Mouse (Mus musculus) right cerebral cortex, adult 2 months (tissue): ENCODE results near the gene BC030500.
A peak's percentile ranks its signal among the peaks of the same experiment; 100 is the strongest.

Source experiments
- DNase-seq, 2 experiments: peaks; one replicate each; pipeline ENCODE4 v3.0.0; 2021 to 2022; ENCODE audit warnings: low spot score in 2 of 2

The BC030500 gene

DNA sequence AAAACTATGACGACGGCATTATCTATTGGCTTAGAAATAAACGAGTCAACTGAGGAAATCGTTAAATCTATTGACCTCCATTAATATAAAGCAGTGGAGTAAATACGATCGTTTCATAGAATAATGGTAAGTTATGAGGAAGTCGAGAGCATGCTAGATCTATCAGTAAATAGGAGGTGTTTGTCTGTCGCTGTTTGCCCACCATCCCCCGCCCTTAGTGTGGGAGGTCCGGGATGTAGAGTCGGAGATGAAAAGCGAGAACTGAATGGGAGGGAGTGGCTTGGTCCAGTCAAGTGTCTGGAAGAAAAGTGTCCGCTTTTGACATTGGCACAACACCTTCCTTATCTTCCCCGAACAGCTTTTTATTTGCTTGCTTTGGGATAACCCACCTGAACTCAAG lies at the start of gene BC030500:
TSS of gene BC030500 (plus strand) at position 79 of the 400 bp plus-strand sequence.
- DNase-seq, result peak; percentile 22 to 25

DNA sequence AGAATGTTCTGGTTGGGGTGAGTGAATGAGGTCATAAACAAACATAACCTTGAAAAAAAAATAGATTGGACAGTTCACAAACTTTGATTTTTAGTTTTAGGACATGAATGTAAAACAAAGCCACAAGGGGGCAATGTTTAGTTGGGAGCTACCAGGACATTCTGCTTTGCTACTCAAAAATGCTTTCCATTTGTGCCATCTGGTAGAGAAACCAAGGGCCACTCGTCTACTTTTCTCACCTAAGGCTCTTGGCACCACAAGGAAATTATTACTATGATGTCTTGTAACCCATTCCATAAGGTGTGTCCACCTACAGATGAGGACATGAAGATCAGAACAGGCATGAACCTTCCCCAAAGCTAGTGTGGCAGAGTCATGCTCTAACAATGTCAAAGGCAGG lies 25.1 kb upstream of the BC030500 start:
- no peak for DNase-seq

DNA sequence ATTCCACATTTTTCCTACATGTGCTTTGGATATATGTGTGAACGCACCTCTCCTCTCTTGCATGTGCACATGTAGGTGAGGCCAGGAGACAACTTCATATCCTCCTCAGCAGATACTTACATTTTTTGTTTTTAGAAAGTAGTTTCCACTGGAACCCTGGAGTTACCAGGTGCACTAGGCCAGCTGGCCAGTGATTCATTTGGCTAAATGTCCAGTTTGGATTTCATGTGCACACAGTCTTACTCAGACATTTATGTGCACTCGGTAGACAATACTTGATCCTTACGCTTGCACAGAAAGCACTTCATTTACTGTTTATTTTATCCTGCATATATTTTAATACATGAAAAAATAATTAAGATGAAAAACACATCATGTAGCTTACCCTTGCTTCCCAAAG lies 21.0 kb upstream of the BC030500 start:
- no peak for DNase-seq

DNA sequence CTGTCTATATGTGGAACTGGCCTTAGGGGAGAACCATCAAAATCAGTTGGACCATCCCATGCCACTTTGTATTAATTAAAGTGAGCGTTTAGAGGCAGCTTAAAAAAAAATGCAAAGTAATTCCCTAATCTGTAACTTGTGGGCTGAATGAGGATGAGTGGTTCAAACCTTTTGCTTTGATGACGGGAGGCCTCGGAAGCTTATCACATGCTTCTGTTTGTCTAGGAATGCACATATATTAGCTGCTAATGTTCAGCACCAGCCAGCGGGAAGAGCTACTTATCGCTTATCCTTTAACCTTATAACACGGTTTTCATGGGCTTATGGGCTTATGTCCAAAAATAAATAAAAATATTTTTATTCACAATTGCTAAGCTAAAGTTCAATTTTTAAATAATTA lies 15.6 kb upstream of the BC030500 start:
- DNase-seq, result no peak

DNA sequence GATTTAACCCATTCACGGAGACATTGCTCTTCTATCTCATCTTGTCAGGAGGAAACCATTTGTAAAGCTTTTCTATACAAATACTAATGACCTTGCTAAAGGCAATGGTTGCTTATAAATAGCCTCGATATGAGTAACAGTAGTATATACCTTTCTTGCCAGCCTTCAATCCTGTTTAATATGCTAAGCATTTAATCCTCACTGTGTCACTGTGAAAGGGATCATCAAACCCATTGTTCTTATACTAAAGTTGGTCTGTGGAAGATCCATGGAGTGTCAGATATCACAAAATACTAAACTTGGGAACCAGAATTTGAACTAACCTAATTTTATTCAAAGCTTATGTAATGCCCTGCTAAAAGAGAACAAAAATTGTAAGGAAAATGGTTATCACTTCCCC lies 7.1 kb upstream of the BC030500 start:
- no peak for DNase-seq

DNA sequence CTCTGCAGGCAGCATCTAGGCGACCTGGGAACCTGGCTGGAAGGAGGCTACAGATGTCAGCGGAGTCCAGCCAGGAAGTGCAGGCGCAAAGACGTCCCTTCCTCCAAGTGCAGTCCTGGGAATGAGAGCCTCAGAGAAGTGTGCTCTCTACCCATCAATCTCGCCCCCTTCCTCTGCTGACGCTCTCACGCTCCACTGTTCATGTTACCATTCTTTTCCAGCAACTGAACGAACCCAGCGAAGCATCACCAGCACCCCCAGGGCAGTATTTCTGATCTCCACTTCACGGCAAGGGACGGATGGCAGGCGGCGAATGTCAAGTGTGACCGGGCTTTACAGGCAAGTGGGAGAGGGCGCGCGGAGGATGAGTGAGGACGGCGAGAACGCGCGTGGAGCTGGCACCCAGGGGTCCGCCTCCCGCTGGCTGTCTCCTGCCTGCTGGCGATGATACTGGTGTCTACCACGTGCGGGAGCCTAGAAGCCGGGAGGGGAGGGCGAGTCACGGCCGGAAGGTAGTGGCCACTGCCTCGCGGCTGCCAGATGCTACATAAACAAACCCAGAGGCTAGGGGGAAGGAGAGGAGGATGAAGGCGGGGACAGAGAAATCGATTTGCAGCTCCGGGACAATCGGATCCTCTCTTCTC lies 763 bp downstream of the BC030500 start, which contains the start of gene Galntl6:
TSS of gene Galntl6 (minus strand) at position 445 of the 644 bp plus-strand sequence.
- DNase-seq, result peak; percentile 61 to 64

DNA sequence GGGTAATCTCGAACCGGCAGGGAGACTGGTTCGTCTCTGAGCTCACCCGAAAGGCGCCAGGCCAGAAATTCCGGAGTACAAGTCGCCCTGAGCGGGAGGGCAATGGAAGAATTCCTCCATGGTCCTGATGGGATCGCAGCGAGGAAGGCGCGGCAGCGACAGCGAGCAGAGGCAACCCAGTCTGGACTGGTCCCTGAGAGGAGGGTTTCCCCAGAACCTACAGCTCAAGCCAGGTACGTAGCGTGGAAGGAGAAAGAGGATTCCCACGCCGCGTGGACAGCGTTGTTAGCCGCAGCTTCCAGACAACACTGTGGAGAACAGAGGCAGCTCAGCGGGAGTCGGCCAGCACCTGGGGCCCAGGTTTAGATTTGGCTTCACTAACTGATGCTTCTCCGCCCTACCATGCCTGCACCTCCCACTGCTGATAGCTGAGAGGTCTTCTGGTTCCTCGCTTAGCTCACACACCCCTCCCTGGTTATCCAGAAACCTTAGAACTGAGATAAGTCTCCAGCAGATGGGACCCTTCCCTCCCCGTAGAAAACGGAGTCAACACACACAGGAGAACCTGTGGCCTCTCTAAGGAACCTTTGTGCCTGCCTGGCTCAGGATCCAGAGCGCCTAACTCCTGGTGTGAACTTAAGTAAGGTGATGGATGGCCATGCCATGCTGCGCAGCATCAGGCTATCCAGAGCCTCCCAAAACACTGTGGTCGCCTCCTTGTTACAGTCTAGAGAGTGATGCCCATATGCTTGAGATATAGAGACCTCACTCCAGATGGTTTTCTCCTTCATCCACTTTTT lies 1.5 kb downstream of the BC030500 start:
- DNase-seq, result peak; percentile 35 to 40

DNA sequence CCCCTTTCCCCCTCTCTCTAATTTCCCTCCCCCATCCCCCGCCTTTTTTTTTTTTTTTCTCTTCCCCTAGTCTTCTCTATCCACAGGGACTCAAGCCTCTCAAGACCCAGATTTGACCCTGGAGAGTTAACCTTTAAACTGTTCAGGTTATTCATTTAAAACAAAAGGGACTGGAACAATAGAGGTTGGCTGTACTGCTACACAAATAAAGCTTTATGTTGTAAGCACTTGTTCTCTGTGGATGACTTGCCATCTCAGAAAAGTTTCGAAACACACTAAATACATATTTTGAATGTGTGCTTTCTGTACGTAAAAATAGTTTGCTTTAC lies 2.0 kb downstream of the BC030500 start:
- DNase-seq, result no peak

DNA sequence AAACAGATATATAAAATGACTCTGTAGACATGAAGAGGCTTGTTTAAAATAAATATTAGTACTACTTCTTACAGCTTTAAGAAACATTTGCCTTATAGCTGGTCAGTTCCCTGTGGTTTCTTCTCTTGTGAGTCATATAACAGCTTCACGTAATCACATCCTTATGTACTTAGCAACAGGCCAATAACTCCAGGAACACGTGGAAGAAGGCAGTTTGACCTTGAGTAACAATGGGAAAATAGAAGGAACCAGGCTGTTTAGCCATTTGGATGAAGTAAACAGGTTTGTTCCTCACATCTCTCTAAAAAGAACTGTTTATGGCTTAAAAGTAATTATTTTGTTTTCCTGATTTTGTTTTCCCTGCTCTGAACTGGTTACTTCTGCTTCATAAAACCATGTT lies 3.6 kb downstream of the BC030500 start:
- no peak for DNase-seq

DNA sequence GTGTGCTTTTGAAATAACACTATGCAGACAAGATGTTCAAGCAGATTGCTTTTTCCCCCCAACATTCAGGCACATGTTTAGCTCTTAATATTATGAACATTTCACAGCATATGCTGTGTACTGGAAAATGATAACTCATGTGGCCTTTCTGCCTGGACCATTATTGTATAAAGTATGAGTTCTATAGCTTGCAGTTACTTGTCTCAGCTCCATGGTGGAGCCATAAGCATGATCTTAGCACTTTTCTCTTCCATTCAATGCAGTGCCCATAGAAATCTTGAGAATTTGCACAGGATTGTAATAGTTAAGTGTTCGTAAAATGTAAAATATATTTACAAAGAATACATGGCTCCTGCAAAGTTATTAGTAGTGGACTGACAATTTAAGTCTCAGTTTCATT lies 19.5 kb downstream of the BC030500 start:
- DNase-seq, result peak in 1 of 2 experiments; percentile 2

DNA sequence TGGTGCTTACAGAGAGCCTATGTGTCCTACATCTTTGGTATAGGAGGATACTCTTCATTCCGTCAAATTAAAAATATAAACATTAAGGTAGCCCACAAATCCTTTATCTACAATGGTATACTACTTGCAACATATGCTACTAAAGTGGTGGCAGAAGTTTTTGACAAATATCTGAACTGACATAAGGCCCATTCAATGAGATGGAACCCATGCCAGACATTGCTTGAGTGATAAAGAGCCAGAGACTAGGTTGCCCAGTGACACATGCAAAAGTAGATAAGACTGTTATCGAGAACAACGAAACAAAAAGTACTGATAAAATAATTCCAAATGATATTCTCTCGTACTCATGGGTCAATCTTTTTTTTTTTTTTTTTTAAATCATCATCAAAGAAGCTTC lies 32.2 kb downstream of the BC030500 start:
- DNase-seq, result no peak

DNA sequence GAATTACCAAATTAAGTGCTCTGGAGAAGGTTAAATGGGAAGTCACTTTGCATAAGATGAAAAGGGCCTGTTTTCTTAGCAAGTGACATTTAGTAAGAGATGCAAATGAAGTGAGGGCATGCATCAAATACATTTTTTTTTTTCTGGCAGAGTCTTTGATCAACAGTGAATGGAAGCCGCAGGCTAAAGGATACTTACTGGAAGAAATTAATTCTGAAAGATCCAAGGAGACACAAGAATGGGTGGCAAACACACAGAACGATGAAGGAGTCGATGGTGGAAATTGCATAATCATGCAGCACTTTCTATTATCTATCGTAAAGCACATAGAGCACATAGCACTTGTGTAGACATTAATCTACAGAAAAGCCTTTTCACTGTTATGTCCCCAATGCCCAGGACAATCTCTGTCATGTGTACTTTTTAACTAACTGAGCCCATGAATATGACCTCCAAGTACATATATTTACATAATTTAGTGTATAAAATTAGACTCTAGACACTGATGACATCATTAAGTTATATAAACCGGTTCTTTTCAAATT lies 45.7 kb downstream of the BC030500 start:
- DNase-seq, result no peak
